Mouse (Mus musculus): ENCODE data around the gene Fut7. TPM values are rescaled to one million over a fixed set of nuclear protein-coding genes. Genes with fewer than 3 reads are reported as not detected.

Gene Fut7
- polyA plus RNA-seq, 1 experiment, result 0.08 TPM

- no peak for TF ChIP-seq CTCF (IDR thresholded peaks at IDR 0.05; ENCODE audit: control insufficient read depth, insufficient read depth, insufficient read length)
- no peak for TF ChIP-seq MYOG (IDR thresholded peaks at IDR 0.05; ENCODE audit: control insufficient read depth, extremely low read depth, insufficient read length)
- TF ChIP-seq MYOD1 (IDR thresholded peaks at IDR 0.05; ENCODE audit: control insufficient read depth, insufficient read length, low read depth), result no peak
- no peak for TF ChIP-seq USF1 (IDR thresholded peaks at IDR 0.05; ENCODE audit: low read depth)
- no peak for TF ChIP-seq FOSL1 (IDR thresholded peaks at IDR 0.05; ENCODE audit: insufficient read depth, low read length, poor library complexity, severe bottlenecking)
- no peak for TF ChIP-seq CEBPB (IDR thresholded peaks at IDR 0.05; ENCODE audit: low read depth)
- no peak for TF ChIP-seq MAX (IDR thresholded peaks at IDR 0.05)
- Histone ChIP-seq H3K79me2 (ENCODE audit: control insufficient read depth, insufficient read depth) (no peaks in the 10 kb centered on the region), H3K4me3 (ENCODE audit: insufficient read depth, poor library complexity, severe bottlenecking) (no peak overlapping the region), H3K27me3 (ENCODE audit: control insufficient read depth, insufficient read depth, insufficient read length) (no peaks in the 10 kb centered on the region), H3K79me3 (ENCODE audit: low read depth) (no peaks in the 10 kb centered on the region), H3K36me3 (ENCODE audit: control insufficient read depth, insufficient read depth) (no peaks in the 10 kb centered on the region), H3ac (ENCODE audit: control insufficient read depth, insufficient read length, low read depth) (no peak overlapping the region)
Observed at GRCm38 (mm10) chr2:25465816-25466635, 43.0 kb downstream of the Fut7 start.

- TF ChIP-seq MAX (IDR thresholded peaks at IDR 0.05), result no peak
- no peak for TF ChIP-seq FOSL1 (IDR thresholded peaks at IDR 0.05; ENCODE audit: insufficient read depth, low read length, poor library complexity, severe bottlenecking)
- H3K36me3 ChIP-seq (ENCODE audit: control insufficient read depth, insufficient read depth), result no peaks in the 10 kb centered on the region
- no peaks in the 10 kb centered on the region for H3K79me2 ChIP-seq (ENCODE audit: control insufficient read depth, insufficient read depth)
- no peak overlapping the region for H3ac ChIP-seq (ENCODE audit: control insufficient read depth, insufficient read length, low read depth)
- no peaks in the 10 kb centered on the region for H3K79me3 ChIP-seq (ENCODE audit: low read depth)
- no peaks in the 10 kb centered on the region for H3K27me3 ChIP-seq (ENCODE audit: control insufficient read depth, insufficient read depth, insufficient read length)
- no peak overlapping the region for H3K4me3 ChIP-seq (ENCODE audit: insufficient read depth, poor library complexity, severe bottlenecking)
Observed at GRCm38 (mm10) chr2:25467606-25468303, 44.7 kb downstream of the Fut7 start.

- no peaks in the 10 kb centered on the region for H3K79me2 ChIP-seq (ENCODE audit: control insufficient read depth, insufficient read depth)
- no peak overlapping the region for H3ac ChIP-seq (ENCODE audit: control insufficient read depth, insufficient read length, low read depth)
- TF ChIP-seq CTCF (IDR thresholded peaks at IDR 0.05; ENCODE audit: control insufficient read depth, insufficient read depth, insufficient read length), result no peak
- no peak for TF ChIP-seq CEBPB (IDR thresholded peaks at IDR 0.05; ENCODE audit: low read depth)
- TF ChIP-seq MAX (IDR thresholded peaks at IDR 0.05), result no peak
- no peak for TF ChIP-seq FOSL1 (IDR thresholded peaks at IDR 0.05; ENCODE audit: insufficient read depth, low read length, poor library complexity, severe bottlenecking)
- TF ChIP-seq USF1 (IDR thresholded peaks at IDR 0.05; ENCODE audit: low read depth), result no peak
- no peak for TF ChIP-seq MYOG (IDR thresholded peaks at IDR 0.05; ENCODE audit: control insufficient read depth, extremely low read depth, insufficient read length)
- no peak for TF ChIP-seq MYOD1 (IDR thresholded peaks at IDR 0.05; ENCODE audit: control insufficient read depth, insufficient read length, low read depth)
- no peaks in the 10 kb centered on the region for H3K27me3 ChIP-seq (ENCODE audit: control insufficient read depth, insufficient read depth, insufficient read length)
- H3K36me3 ChIP-seq (ENCODE audit: control insufficient read depth, insufficient read depth), result no peaks in the 10 kb centered on the region
- no peaks in the 10 kb centered on the region for H3K79me3 ChIP-seq (ENCODE audit: low read depth)
- no peak overlapping the region for H3K4me3 ChIP-seq (ENCODE audit: insufficient read depth, poor library complexity, severe bottlenecking)
Observed at GRCm38 (mm10) chr2:25468962-25469915, 46.2 kb downstream of the Fut7 start.

GRCm38 (mm10) chr2:25469969-25470368, 46.9 kb downstream of the Fut7 start, which contains the start of gene Ptgds:
Gene Ptgds, minus strand, starts transcription at chr2:25470046.
- no peaks in the 10 kb centered on the region for H3K36me3 ChIP-seq (ENCODE audit: control insufficient read depth, insufficient read depth)
- H3K4me3 ChIP-seq (ENCODE audit: insufficient read depth, poor library complexity, severe bottlenecking), result no peak within 1 kb of the TSS
- H3K79me3 ChIP-seq (ENCODE audit: low read depth), result no peaks in the 10 kb centered on the region
- H3K79me2 ChIP-seq (ENCODE audit: control insufficient read depth, insufficient read depth), result no peaks in the 10 kb centered on the region
- no peak within 1 kb of the TSS for H3ac ChIP-seq (ENCODE audit: control insufficient read depth, insufficient read length, low read depth)
- H3K27me3 ChIP-seq (ENCODE audit: control insufficient read depth, insufficient read depth, insufficient read length), result no peaks in the 10 kb centered on the region
- TF ChIP-seq MYOG (IDR thresholded peaks at IDR 0.05; ENCODE audit: control insufficient read depth, extremely low read depth, insufficient read length) (no peak), MYOD1 (IDR thresholded peaks at IDR 0.05; ENCODE audit: control insufficient read depth, insufficient read length, low read depth) (no peak), CEBPB (IDR thresholded peaks at IDR 0.05; ENCODE audit: low read depth) (no peak), USF1 (IDR thresholded peaks at IDR 0.05; ENCODE audit: low read depth) (no peak), CTCF (IDR thresholded peaks at IDR 0.05; ENCODE audit: control insufficient read depth, insufficient read depth, insufficient read length) (no peak), MAX (IDR thresholded peaks at IDR 0.05) (no peak), FOSL1 (IDR thresholded peaks at IDR 0.05; ENCODE audit: insufficient read depth, low read length, poor library complexity, severe bottlenecking) (no peak)

- Histone ChIP-seq H3K79me3 (ENCODE audit: low read depth) (no peaks in the 10 kb centered on the region), H3K79me2 (ENCODE audit: control insufficient read depth, insufficient read depth) (no peaks in the 10 kb centered on the region), H3K27me3 (ENCODE audit: control insufficient read depth, insufficient read depth, insufficient read length) (peaks cover 15% of the 10 kb centered on the region), H3K4me3 (ENCODE audit: insufficient read depth, poor library complexity, severe bottlenecking) (no peak overlapping the region), H3K36me3 (ENCODE audit: control insufficient read depth, insufficient read depth) (no peaks in the 10 kb centered on the region), H3ac (ENCODE audit: control insufficient read depth, insufficient read length, low read depth) (no peak overlapping the region)
- TF ChIP-seq MAX (IDR thresholded peaks at IDR 0.05) (no peak), USF1 (IDR thresholded peaks at IDR 0.05; ENCODE audit: low read depth) (no peak), CEBPB (IDR thresholded peaks at IDR 0.05; ENCODE audit: low read depth) (no peak), MYOG (IDR thresholded peaks at IDR 0.05; ENCODE audit: control insufficient read depth, extremely low read depth, insufficient read length) (no peak), FOSL1 (IDR thresholded peaks at IDR 0.05; ENCODE audit: insufficient read depth, low read length, poor library complexity, severe bottlenecking) (no peak), CTCF (IDR thresholded peaks at IDR 0.05; ENCODE audit: control insufficient read depth, insufficient read depth, insufficient read length) (no peak), MYOD1 (IDR thresholded peaks at IDR 0.05; ENCODE audit: control insufficient read depth, insufficient read length, low read depth) (no peak)
Observed at GRCm38 (mm10) chr2:25472550-25472949, 49.5 kb downstream of the Fut7 start.

Small RNAs within 50 kb of the gene (microRNA-seq; reads per million reads assigned to microRNA genes)
- not detected for gene Mir3087 (ENCODE audit: borderline microRNAs expressed)

Other genes starting within 250 kb of the Fut7 start
- 0.56 TPM for gene Nrarp, start 242.5 kb upstream of the Fut7 start, polyA plus RNA-seq (2012; fragmentation: generic; extraction: Trizol)
- 15.5 TPM for gene Tor4a, start 226.4 kb upstream of the Fut7 start, polyA plus RNA-seq (2012; fragmentation: generic; extraction: Trizol)
- gene Nelfb, start 211.8 kb upstream of the Fut7 start, polyA plus RNA-seq (2012; fragmentation: generic; extraction: Trizol), result 47.4 TPM
- gene Stpg3, start 208.6 kb upstream of the Fut7 start, polyA plus RNA-seq (2012; fragmentation: generic; extraction: Trizol), result not detected
- not detected for gene Fam166a, start 204.5 kb upstream of the Fut7 start, polyA plus RNA-seq (2012; fragmentation: generic; extraction: Trizol)
- 800 TPM for gene Tubb4b, start 198.6 kb upstream of the Fut7 start, polyA plus RNA-seq (2012; fragmentation: generic; extraction: Trizol)
- not detected for gene Slc34a3, start 188.9 kb upstream of the Fut7 start, polyA plus RNA-seq (2012; fragmentation: generic; extraction: Trizol)
- gene Rnf224, start 186.5 kb upstream of the Fut7 start, polyA plus RNA-seq (2012; fragmentation: generic; extraction: Trizol), result not detected
- 0.22 TPM for gene Rnf208, start 181.0 kb upstream of the Fut7 start, polyA plus RNA-seq (2012; fragmentation: generic; extraction: Trizol)
- 0.25 TPM for gene Cysrt1, start 180.8 kb upstream of the Fut7 start, polyA plus RNA-seq (2012; fragmentation: generic; extraction: Trizol)
- 3.9 TPM for gene AL732309.1, start 176.4 kb upstream of the Fut7 start, polyA plus RNA-seq (2012; fragmentation: generic; extraction: Trizol)
- gene Tmem203, start 167.8 kb upstream of the Fut7 start, polyA plus RNA-seq (2012; fragmentation: generic; extraction: Trizol), result 28.5 TPM
- gene Tprn, start 160.6 kb upstream of the Fut7 start, polyA plus RNA-seq (2012; fragmentation: generic; extraction: Trizol), result 7.4 TPM
- gene Ssna1, start 150.8 kb upstream of the Fut7 start, polyA plus RNA-seq (2012; fragmentation: generic; extraction: Trizol), result 143 TPM
- 89.4 TPM for gene Anapc2, start 150.8 kb upstream of the Fut7 start, polyA plus RNA-seq (2012; fragmentation: generic; extraction: Trizol)
- gene Tmem210, start 135.1 kb upstream of the Fut7 start, polyA plus RNA-seq (2012; fragmentation: generic; extraction: Trizol), result not detected
- not detected for gene Lrrc26, start 133.4 kb upstream of the Fut7 start, polyA plus RNA-seq (2012; fragmentation: generic; extraction: Trizol)
- 0.02 TPM for gene Grin1, start 104.1 kb upstream of the Fut7 start, polyA plus RNA-seq (2012; fragmentation: generic; extraction: Trizol)
- gene Man1b1, start 90.9 kb upstream of the Fut7 start, polyA plus RNA-seq (2012; fragmentation: generic; extraction: Trizol), result 38.0 TPM
- gene Dpp7, start 66.9 kb upstream of the Fut7 start, polyA plus RNA-seq (2012; fragmentation: generic; extraction: Trizol), result 22.4 TPM
- 96.6 TPM for gene Uap1l1, start 57.6 kb upstream of the Fut7 start, polyA plus RNA-seq (2012; fragmentation: generic; extraction: Trizol)
- gene Sapcd2, start 50.9 kb upstream of the Fut7 start, polyA plus RNA-seq (2012; fragmentation: generic; extraction: Trizol), result 25.8 TPM
- not detected for gene Entpd2, start 27.4 kb upstream of the Fut7 start, polyA plus RNA-seq (2012; fragmentation: generic; extraction: Trizol)
- 79.9 TPM for gene Npdc1, start 23.9 kb upstream of the Fut7 start, polyA plus RNA-seq (2012; fragmentation: generic; extraction: Trizol)
- 4.2 TPM for gene Abca2, start 5.4 kb downstream of the Fut7 start, polyA plus RNA-seq (2012; fragmentation: generic; extraction: Trizol)
- 0.15 TPM for gene Clic3, start 33.6 kb downstream of the Fut7 start, polyA plus RNA-seq (2012; fragmentation: generic; extraction: Trizol)
- gene Paxx, start 37.8 kb downstream of the Fut7 start, polyA plus RNA-seq (2012; fragmentation: generic; extraction: Trizol), result 12.3 TPM
- gene Ptgds, start 46.8 kb downstream of the Fut7 start, polyA plus RNA-seq (2012; fragmentation: generic; extraction: Trizol), result not detected
- gene Lcn12, start 70.6 kb downstream of the Fut7 start, polyA plus RNA-seq (2012; fragmentation: generic; extraction: Trizol), result not detected
- gene Fbxw5, start 77.5 kb downstream of the Fut7 start, polyA plus RNA-seq (2012; fragmentation: generic; extraction: Trizol), result 35.8 TPM
- 0.32 TPM for gene C8g, start 78.5 kb downstream of the Fut7 start, polyA plus RNA-seq (2012; fragmentation: generic; extraction: Trizol)
- gene Traf2, start 123.7 kb downstream of the Fut7 start, polyA plus RNA-seq (2012; fragmentation: generic; extraction: Trizol), result 28.8 TPM
- 340 TPM for gene Edf1, start 134.6 kb downstream of the Fut7 start, polyA plus RNA-seq (2012; fragmentation: generic; extraction: Trizol)
- gene Mamdc4, start 151.6 kb downstream of the Fut7 start, polyA plus RNA-seq (2012; fragmentation: generic; extraction: Trizol), result 5.7 TPM
- gene Phpt1, start 152.0 kb downstream of the Fut7 start, polyA plus RNA-seq (2012; fragmentation: generic; extraction: Trizol), result 94.2 TPM
- gene Ajm1, start 158.5 kb downstream of the Fut7 start, polyA plus RNA-seq (2012; fragmentation: generic; extraction: Trizol), result 0.29 TPM
- 58.9 TPM for gene Rabl6, start 185.3 kb downstream of the Fut7 start, polyA plus RNA-seq (2012; fragmentation: generic; extraction: Trizol)
- 0.15 TPM for gene Ccdc183, start 194.4 kb downstream of the Fut7 start, polyA plus RNA-seq (2012; fragmentation: generic; extraction: Trizol)
- 12.9 TPM for gene Tmem141, start 198.7 kb downstream of the Fut7 start, polyA plus RNA-seq (2012; fragmentation: generic; extraction: Trizol)
- 0.14 TPM for gene Fcna, start 204.8 kb downstream of the Fut7 start, polyA plus RNA-seq (2012; fragmentation: generic; extraction: Trizol)
- gene Lcn8, start 229.9 kb downstream of the Fut7 start, polyA plus RNA-seq (2012; fragmentation: generic; extraction: Trizol), result not detected
- not detected for gene Lcn5, start 234.7 kb downstream of the Fut7 start, polyA plus RNA-seq (2012; fragmentation: generic; extraction: Trizol)